ENCODE assay signal across 17 mouse cellular contexts in genomic region chr11:44785479-44785878, GRCm38 (mm10).
DNase-seq lines count a peak whose midpoint lies in the region; ATAC-seq lines count a peak whose summit lies in the region.
"Had no signal": no experiment of that assay in that cellular context is flagged by ENCODE, and none has a peak within 500 bp of the region (broad histone marks: within the 10 kb centered on the region; RNA-seq: fewer than 3 reads in every experiment).

No protein-coding gene starts in this region.

- peak; percentile 66; the same call in 1 of the 2 replicates for ATAC-seq in forebrain, embryonic 12.5 days (ENCODE audit: low FRiP score)
- peak; percentile 61; the same call in 1 of the 2 replicates for ATAC-seq in forebrain, embryonic 13.5 days
- peak; percentile 78 for ATAC-seq in hindbrain, embryonic 12.5 days (ENCODE audit: low FRiP score)
- ATAC-seq in neural tube, embryonic 12.5 days (ENCODE audit: low FRiP score, low read depth) = peak; percentile 59
- ATAC-seq: activated CD4-positive, CD25-positive, alpha-beta regulatory T cell, adult 4 months; liver, postnatal 0 days; Patski had no signal

- DNase-seq in forebrain, embryonic 10.5 days (ENCODE audit: extremely low spot score, low spot score) = no peak
- no peak for DNase-seq in cerebellum, adult 18-20 months
- DNase-seq in urinary bladder, postnatal 14 days (ENCODE audit: low spot score) = no peak
- DNase-seq: adrenal gland, postnatal 36 days; cerebellum, adult 8-10 months; gastrocnemius, postnatal 10 days; heart, postnatal 14 days; liver; liver, postnatal 0 days; lung, postnatal 36 days; thymus, postnatal 4 days had no signal

- WGBS in forebrain, embryonic 12.5 days = 15% methylated on average over 5 of the region's 5 CpGs
- 39% methylated on average over 5 of the region's 5 CpGs for WGBS in forebrain, embryonic 10.5 days
- 12% methylated on average over 5 of the region's 5 CpGs for WGBS in forebrain, embryonic 13.5 days
- 41% methylated on average over 5 of the region's 5 CpGs for WGBS in hindbrain, embryonic 12.5 days
- 22% methylated on average over 5 of the region's 5 CpGs for WGBS in neural tube, embryonic 12.5 days

- peaks cover 11% of the 10 kb centered on the region for H3K4me1 ChIP-seq in forebrain, embryonic 12.5 days
- peaks cover 21% of the 10 kb centered on the region for H3K4me1 ChIP-seq in forebrain, embryonic 10.5 days
- peaks cover 14% of the 10 kb centered on the region for H3K4me1 ChIP-seq in forebrain, embryonic 13.5 days
- peaks cover 14% of the 10 kb centered on the region for H3K4me1 ChIP-seq in hindbrain, embryonic 12.5 days
- H3K4me1 ChIP-seq in neural tube, embryonic 12.5 days = peaks cover 19% of the 10 kb centered on the region

- H3K4me2 ChIP-seq in forebrain, embryonic 12.5 days = no peak overlapping the region
- H3K4me2 ChIP-seq in forebrain, embryonic 13.5 days = 0 out of 2 replicates have a peak overlapping the region, but pooled peaks have one; percentile 14
- no peak overlapping the region for H3K4me2 ChIP-seq in hindbrain, embryonic 12.5 days (replicated peaks)
- H3K4me2 ChIP-seq in neural tube, embryonic 12.5 days (replicated peaks) = peak overlapping the region; percentile 23; the same call in 1 of the 2 replicates

- H3K9me3 ChIP-seq in forebrain, embryonic 12.5 days = no peaks in the 10 kb centered on the region
- H3K9me3 ChIP-seq in forebrain, embryonic 10.5 days = no peaks in the 10 kb centered on the region
- no peaks in the 10 kb centered on the region for H3K9me3 ChIP-seq in forebrain, embryonic 13.5 days (replicated peaks)
- H3K9me3 ChIP-seq in hindbrain, embryonic 12.5 days (replicated peaks) = no peaks in the 10 kb centered on the region
- no peaks in the 10 kb centered on the region for H3K9me3 ChIP-seq in neural tube, embryonic 12.5 days

- H3K9ac ChIP-seq in forebrain, embryonic 12.5 days = no peak overlapping the region
- no peak overlapping the region for H3K9ac ChIP-seq in forebrain, embryonic 13.5 days
- no peak overlapping the region for H3K9ac ChIP-seq in hindbrain, embryonic 12.5 days
- no peak overlapping the region for H3K9ac ChIP-seq in neural tube, embryonic 12.5 days
- H3K9ac ChIP-seq: liver, postnatal 0 days had no signal

- peaks cover 80% of the 10 kb centered on the region for H3K27me3 ChIP-seq in forebrain, embryonic 12.5 days
- peaks cover 95% of the 10 kb centered on the region for H3K27me3 ChIP-seq in forebrain, embryonic 10.5 days (ENCODE audit: poor library complexity, severe bottlenecking)
- peaks cover 86% of the 10 kb centered on the region for H3K27me3 ChIP-seq in forebrain, embryonic 13.5 days
- H3K27me3 ChIP-seq in hindbrain, embryonic 12.5 days = no peaks in the 10 kb centered on the region
- no peaks in the 10 kb centered on the region for H3K27me3 ChIP-seq in neural tube, embryonic 12.5 days (replicated peaks)
- H3K27me3 ChIP-seq: Patski had no signal

- no peak overlapping the region for H3K4me3 ChIP-seq in forebrain, embryonic 12.5 days (replicated peaks)
- H3K4me3 ChIP-seq in forebrain, embryonic 10.5 days = no peak overlapping the region
- H3K4me3 ChIP-seq in forebrain, embryonic 13.5 days = no peak overlapping the region
- no peak overlapping the region for H3K4me3 ChIP-seq in hindbrain, embryonic 12.5 days
- no peak overlapping the region for H3K4me3 ChIP-seq in neural tube, embryonic 12.5 days

- H3K27ac ChIP-seq in forebrain, embryonic 12.5 days = no peak overlapping the region
- no peak overlapping the region for H3K27ac ChIP-seq in forebrain, embryonic 10.5 days
- no peak overlapping the region for H3K27ac ChIP-seq in forebrain, embryonic 13.5 days
- peak overlapping the region; percentile 9; the same call in 1 of the 2 replicates for H3K27ac ChIP-seq in hindbrain, embryonic 12.5 days
- H3K27ac ChIP-seq in neural tube, embryonic 12.5 days = no peak overlapping the region

- no peaks in the 10 kb centered on the region for H3K36me3 ChIP-seq in forebrain, embryonic 12.5 days (replicated peaks)
- H3K36me3 ChIP-seq in forebrain, embryonic 10.5 days (replicated peaks) = no peaks in the 10 kb centered on the region
- H3K36me3 ChIP-seq in forebrain, embryonic 13.5 days (ENCODE audit: poor library complexity, severe bottlenecking) = no peaks in the 10 kb centered on the region
- no peaks in the 10 kb centered on the region for H3K36me3 ChIP-seq in hindbrain, embryonic 12.5 days
- no peaks in the 10 kb centered on the region for H3K36me3 ChIP-seq in neural tube, embryonic 12.5 days

Comparison
In these comparisons a context has a peak if more than half of its experiments do, and no peak if none do; other contexts are left out.
1. H3K4me2 ChIP-seq: peak in forebrain, embryonic 13.5 days (single experiment) and neural tube, embryonic 12.5 days (single experiment); none in forebrain, embryonic 12.5 days (single experiment) and hindbrain, embryonic 12.5 days (single experiment).
2. Peak in every context shown above with its lines, with median percentiles within 50 percentile points of each other: ATAC-seq.